Mouse (Mus musculus): Measurements from ENCODE around the gene R3hdml. TPM values are rescaled to one million over a fixed set of nuclear protein-coding genes. Genes with fewer than 3 reads are reported as not detected.

R3hdml gene
- polyA plus RNA-seq, 1 experiment from 2014 or later, result not detected

DNA sequence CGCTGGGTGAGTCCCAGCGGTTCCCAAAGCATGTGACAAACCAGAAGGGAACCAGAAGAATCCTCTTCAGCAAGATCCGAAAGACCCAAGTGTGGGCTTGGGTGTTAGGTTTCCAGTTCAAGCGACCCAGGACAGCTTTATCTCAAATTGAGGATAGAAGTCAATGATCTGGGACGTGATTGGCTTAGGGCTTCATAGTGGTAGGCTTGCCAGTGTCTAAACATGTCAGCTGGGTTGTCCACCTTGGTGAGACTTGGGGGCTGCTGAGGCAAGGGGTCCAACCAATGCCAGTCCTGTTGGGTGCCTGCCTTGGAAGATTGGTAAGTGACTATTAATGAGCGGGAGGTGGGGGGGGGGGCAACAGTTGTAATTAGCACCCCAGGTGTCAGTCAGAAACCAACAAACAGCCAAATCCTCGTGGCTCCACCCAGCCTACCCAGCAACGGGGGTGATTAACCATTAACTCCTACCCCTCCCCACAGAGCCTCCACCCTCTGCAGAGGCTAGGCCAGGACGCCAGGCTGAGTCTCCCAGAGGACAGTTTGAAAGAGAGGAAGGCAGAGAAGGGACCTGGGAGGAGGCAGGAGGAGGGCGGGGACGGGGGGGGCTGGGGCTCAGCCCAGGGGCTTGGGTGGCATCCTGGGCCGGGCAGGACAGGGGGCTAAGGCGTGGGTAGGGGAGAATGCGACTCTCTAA is 54.7 kb downstream of the R3hdml start:
- ATAC-seq (ENCODE audit: insufficient number of reproducible peaks, insufficient read depth, low FRiP score, low read depth), result peak; percentile 66

DNA sequence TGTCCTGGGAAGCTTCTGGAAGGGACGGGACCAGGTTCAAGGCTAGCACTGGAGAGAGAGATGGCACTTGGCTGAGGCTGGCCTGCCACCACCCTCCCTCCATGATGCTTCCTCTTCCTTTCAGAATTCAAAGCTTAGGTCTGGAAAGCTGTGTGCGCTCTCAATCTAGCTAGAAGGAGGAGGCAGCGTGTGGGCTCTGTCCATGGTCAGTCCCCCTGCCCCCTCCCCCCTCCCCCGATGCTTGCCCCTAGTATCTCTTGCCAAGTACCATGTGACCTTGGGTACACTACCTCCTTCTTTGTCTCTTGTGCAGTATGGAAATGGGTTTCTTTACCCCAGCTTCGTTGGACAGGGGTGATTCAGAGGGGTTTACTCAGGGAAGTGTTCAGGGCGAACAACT is 56.7 kb downstream of the R3hdml start:
- ATAC-seq (ENCODE audit: insufficient number of reproducible peaks, insufficient read depth, low FRiP score, low read depth), result no peak
- H3K27me3 ChIP-seq (ENCODE audit: control insufficient read depth, insufficient read depth, low read length), result no peaks in the 10 kb centered on the region
- H3K9me3 ChIP-seq (ENCODE audit: control insufficient read depth, low read depth, low read length), result no peaks in the 10 kb centered on the region
- no peak overlapping the region for H3K4me2 ChIP-seq (replicated peaks; ENCODE audit: low read depth, low read length)
- WGBS, result 70% methylated on average over 6 of the region's 6 CpGs
- H3K4me3 ChIP-seq (ENCODE audit: low read depth, low read length), result no peak overlapping the region
- no peaks in the 10 kb centered on the region for H3K36me3 ChIP-seq (ENCODE audit: control insufficient read depth, insufficient read depth, low read length)
- no peak overlapping the region for H3K9ac ChIP-seq (replicated peaks; ENCODE audit: low read depth, low read length)
- H3K27ac ChIP-seq (ENCODE audit: low read length), result no peak overlapping the region
- no peaks in the 10 kb centered on the region for H3K4me1 ChIP-seq (ENCODE audit: control insufficient read depth, insufficient read depth, low read length)

More for the DNA sequence above, 54.7 kb downstream of the R3hdml start:
- no peak overlapping the region for H3K27ac ChIP-seq (ENCODE audit: low read length)
- no peak overlapping the region for H3K4me3 ChIP-seq (ENCODE audit: low read depth, low read length)
- H3K9ac ChIP-seq (replicated peaks; ENCODE audit: low read depth, low read length), result no peak overlapping the region
- H3K9me3 ChIP-seq (ENCODE audit: control insufficient read depth, low read depth, low read length), result no peaks in the 10 kb centered on the region
- H3K27me3 ChIP-seq (ENCODE audit: control insufficient read depth, insufficient read depth, low read length), result no peaks in the 10 kb centered on the region
- H3K36me3 ChIP-seq (ENCODE audit: control insufficient read depth, insufficient read depth, low read length), result no peaks in the 10 kb centered on the region
- H3K4me1 ChIP-seq (ENCODE audit: control insufficient read depth, insufficient read depth, low read length), result no peaks in the 10 kb centered on the region
- WGBS, result 67% methylated on average over 12 of the region's 14 CpGs
- H3K4me2 ChIP-seq (replicated peaks; ENCODE audit: low read depth, low read length), result no peak overlapping the region

DNA sequence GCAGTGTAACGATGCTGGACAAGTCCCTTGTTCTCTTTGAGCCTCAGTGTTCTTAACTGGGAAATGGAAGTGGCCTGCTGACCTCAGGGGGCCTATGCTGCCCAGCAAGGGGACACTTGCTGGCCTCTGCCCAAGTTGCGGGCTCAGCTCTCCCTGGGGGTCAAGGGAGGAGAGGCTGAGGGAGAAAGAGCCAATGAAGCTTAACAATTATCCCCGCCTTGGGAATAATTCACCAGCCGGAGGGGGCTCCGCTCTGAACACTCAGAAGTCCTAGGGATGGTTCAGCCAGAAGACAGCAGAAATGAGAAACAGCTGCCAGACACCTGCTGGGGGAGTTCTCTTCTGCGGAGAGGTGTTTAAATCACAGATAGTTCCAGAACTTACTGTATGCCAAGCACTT is 57.7 kb downstream of the R3hdml start:
- Histone ChIP-seq H3K9me3 (ENCODE audit: control insufficient read depth, low read depth, low read length) (no peaks in the 10 kb centered on the region), H3K4me2 (replicated peaks; ENCODE audit: low read depth, low read length) (no peak overlapping the region), H3K36me3 (ENCODE audit: control insufficient read depth, insufficient read depth, low read length) (no peaks in the 10 kb centered on the region), H3K4me1 (ENCODE audit: control insufficient read depth, insufficient read depth, low read length) (no peaks in the 10 kb centered on the region), H3K27ac (ENCODE audit: low read length) (no peak overlapping the region), H3K4me3 (ENCODE audit: low read depth, low read length) (no peak overlapping the region), H3K27me3 (ENCODE audit: control insufficient read depth, insufficient read depth, low read length) (no peaks in the 10 kb centered on the region), H3K9ac (replicated peaks; ENCODE audit: low read depth, low read length) (no peak overlapping the region)
- ATAC-seq (ENCODE audit: insufficient number of reproducible peaks, insufficient read depth, low FRiP score, low read depth), result no peak
- 43% methylated on average over 6 of the region's 6 CpGs for WGBS

Other genes with a start within 250 kb of the R3hdml start
- gene Jph2, start 94.3 kb upstream of the R3hdml start, polyA plus RNA-seq (2014; fragmentation: Nextera tagmentation; extraction: Ambion mirVana), result 6.5 and 6.7 TPM in 2 replicates
- 84.9 and 89.2 TPM in 2 replicates for gene Oser1, start 67.6 kb upstream of the R3hdml start, polyA plus RNA-seq (2014; fragmentation: Nextera tagmentation; extraction: Ambion mirVana)
- 5.3 and 8.4 TPM in 2 replicates for gene Gdap1l1, start 53.8 kb upstream of the R3hdml start, polyA plus RNA-seq (2014; fragmentation: Nextera tagmentation; extraction: Ambion mirVana)
- 8.5 and 11.0 TPM in 2 replicates for gene Fitm2, start 19.7 kb upstream of the R3hdml start, polyA plus RNA-seq (2014; fragmentation: Nextera tagmentation; extraction: Ambion mirVana)
- gene Hnf4a, start 14.5 kb downstream of the R3hdml start, polyA plus RNA-seq (2014; fragmentation: Nextera tagmentation; extraction: Ambion mirVana), result 18.7 and 18.9 TPM in 2 replicates
- 37.3 and 39.6 TPM in 2 replicates for gene Ttpal, start 110.0 kb downstream of the R3hdml start, polyA plus RNA-seq (2014; fragmentation: Nextera tagmentation; extraction: Ambion mirVana)
- gene Serinc3, start 152.8 kb downstream of the R3hdml start, polyA plus RNA-seq (2014; fragmentation: Nextera tagmentation; extraction: Ambion mirVana), result 46.2 and 52.7 TPM in 2 replicates
- gene Pkig, start 166.1 kb downstream of the R3hdml start, polyA plus RNA-seq (2014; fragmentation: Nextera tagmentation; extraction: Ambion mirVana), result 105 and 110 TPM in 2 replicates